Comparison of ENCODE assay signal across 15 mouse cellular contexts in the genomic region with DNA sequence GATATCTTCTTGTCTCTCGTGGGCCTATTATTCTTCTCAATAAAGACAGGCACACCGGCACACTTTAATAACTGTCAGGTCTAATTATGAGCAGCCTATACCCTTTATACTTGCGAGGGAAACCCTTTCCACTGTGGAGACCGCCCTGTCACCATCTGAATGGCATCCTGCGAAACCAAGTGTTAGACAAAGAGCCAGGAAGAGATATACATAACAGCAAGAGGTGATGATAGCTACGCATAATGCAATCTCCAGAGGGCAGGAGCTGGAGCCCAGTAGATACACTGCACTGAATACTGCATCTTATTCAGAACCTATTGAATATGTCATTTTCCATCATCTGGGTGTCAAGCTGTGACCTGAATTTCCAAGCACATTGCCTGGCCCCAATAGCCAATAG.
A peak's percentile ranks its signal among the peaks of the same experiment; 100 is the strongest.
DNase-seq lines count a peak whose midpoint lies in the region; ATAC-seq lines count a peak whose summit lies in the region.
"Had no signal": no experiment of that assay in that cellular context is flagged by ENCODE, and none has a peak within 500 bp of the region (broad histone marks: within the 10 kb centered on the region; RNA-seq: fewer than 3 reads in every experiment).

No protein-coding gene starts in this region.

- H3K4me3 ChIP-seq in hindbrain, embryonic 12.5 days, result no peak overlapping the region
- no peak overlapping the region for H3K4me3 ChIP-seq in hindbrain, embryonic 11.5 days (ENCODE audit: low read depth, low read length)
- no peak overlapping the region for H3K4me3 ChIP-seq in liver, embryonic 11.5 days (ENCODE audit: low read depth, low read length)
- no peak overlapping the region for H3K4me3 ChIP-seq in forebrain, embryonic 14.5 days (ENCODE audit: low read depth, low read length)
- H3K4me3 ChIP-seq: embryonic facial prominence, embryonic 15.5 days; limb, embryonic 15.5 days; neural tube, embryonic 12.5 days had no signal

- H3K4me2 ChIP-seq in hindbrain, embryonic 12.5 days (replicated peaks), result no peak overlapping the region
- H3K4me2 ChIP-seq in hindbrain, embryonic 11.5 days (replicated peaks; ENCODE audit: low read depth, low read length), result no peak overlapping the region
- peak overlapping the region; percentile 68 for H3K4me2 ChIP-seq in liver, embryonic 11.5 days
- no peak overlapping the region for H3K4me2 ChIP-seq in forebrain, embryonic 14.5 days (ENCODE audit: low read length)
- H3K4me2 ChIP-seq: embryonic facial prominence, embryonic 15.5 days; limb, embryonic 15.5 days; neural tube, embryonic 12.5 days had no signal

- no peaks in the 10 kb centered on the region for H3K27me3 ChIP-seq in hindbrain, embryonic 12.5 days
- H3K27me3 ChIP-seq in hindbrain, embryonic 11.5 days (ENCODE audit: control insufficient read depth, insufficient read depth, low read length), result no peaks in the 10 kb centered on the region
- H3K27me3 ChIP-seq in liver, embryonic 11.5 days (replicated peaks; ENCODE audit: control insufficient read depth, insufficient read depth, low read length), result no peaks in the 10 kb centered on the region
- H3K27me3 ChIP-seq in forebrain, embryonic 14.5 days (replicated peaks; ENCODE audit: control insufficient read depth, insufficient read depth, low read length), result no peaks in the 10 kb centered on the region
- H3K27me3 ChIP-seq: CH12.LX; embryonic facial prominence, embryonic 15.5 days; limb, embryonic 15.5 days; neural tube, embryonic 12.5 days had no signal

- H3K36me3 ChIP-seq in hindbrain, embryonic 12.5 days, result no peaks in the 10 kb centered on the region
- H3K36me3 ChIP-seq in hindbrain, embryonic 11.5 days (ENCODE audit: control insufficient read depth, insufficient read depth, low read length), result no peaks in the 10 kb centered on the region
- no peaks in the 10 kb centered on the region for H3K36me3 ChIP-seq in liver, embryonic 11.5 days (ENCODE audit: control insufficient read depth, insufficient read depth, low read length)
- no peaks in the 10 kb centered on the region for H3K36me3 ChIP-seq in forebrain, embryonic 14.5 days (ENCODE audit: control insufficient read depth, insufficient read depth, low read length)
- H3K36me3 ChIP-seq: embryonic facial prominence, embryonic 15.5 days; limb, embryonic 15.5 days; neural tube, embryonic 12.5 days had no signal

- no peak for ATAC-seq in hindbrain, embryonic 12.5 days (ENCODE audit: low FRiP score)
- no peak for ATAC-seq in hindbrain, embryonic 11.5 days (ENCODE audit: low FRiP score)
- ATAC-seq in liver, embryonic 11.5 days (replicated peaks; ENCODE audit: low FRiP score), result peak; percentile 69
- ATAC-seq in forebrain, embryonic 14.5 days, result no peak
- ATAC-seq: inflammation-experienced regulatory T-cells, adult 6 months had no signal

- peak overlapping the region; percentile 30; the same call in 1 of the 2 replicates for H3K27ac ChIP-seq in hindbrain, embryonic 12.5 days
- H3K27ac ChIP-seq in hindbrain, embryonic 11.5 days (ENCODE audit: low read depth, low read length), result no peak overlapping the region
- H3K27ac ChIP-seq in liver, embryonic 11.5 days (ENCODE audit: low read depth, low read length), result peak overlapping the region; percentile 57
- no peak overlapping the region for H3K27ac ChIP-seq in forebrain, embryonic 14.5 days (ENCODE audit: low read depth, low read length)
- H3K27ac ChIP-seq: embryonic facial prominence, embryonic 15.5 days; limb, embryonic 15.5 days; neural tube, embryonic 12.5 days had no signal

- no peaks in the 10 kb centered on the region for H3K9me3 ChIP-seq in hindbrain, embryonic 12.5 days (replicated peaks)
- no peaks in the 10 kb centered on the region for H3K9me3 ChIP-seq in hindbrain, embryonic 11.5 days (ENCODE audit: control insufficient read depth, low read length)
- H3K9me3 ChIP-seq in liver, embryonic 11.5 days (ENCODE audit: control insufficient read depth, low read length), result no peaks in the 10 kb centered on the region
- no peaks in the 10 kb centered on the region for H3K9me3 ChIP-seq in forebrain, embryonic 14.5 days (replicated peaks; ENCODE audit: control insufficient read depth, low read length)
- H3K9me3 ChIP-seq: embryonic facial prominence, embryonic 15.5 days; limb, embryonic 15.5 days; neural tube, embryonic 12.5 days had no signal

- peaks cover 8% of the 10 kb centered on the region; the same call in 1 of the 2 replicates for H3K4me1 ChIP-seq in hindbrain, embryonic 12.5 days
- H3K4me1 ChIP-seq in hindbrain, embryonic 11.5 days (replicated peaks; ENCODE audit: control insufficient read depth, insufficient read depth, low read length), result no peaks in the 10 kb centered on the region
- H3K4me1 ChIP-seq in liver, embryonic 11.5 days (replicated peaks; ENCODE audit: control insufficient read depth, insufficient read depth, low read length), result peaks cover 24% of the 10 kb centered on the region
- H3K4me1 ChIP-seq in forebrain, embryonic 14.5 days (ENCODE audit: control insufficient read depth, insufficient read depth, low read length), result no peaks in the 10 kb centered on the region
- H3K4me1 ChIP-seq: embryonic facial prominence, embryonic 15.5 days; limb, embryonic 15.5 days; neural tube, embryonic 12.5 days had no signal

- 62% methylated on average over 6 of the region's 6 CpGs for WGBS in hindbrain, embryonic 12.5 days
- WGBS in hindbrain, embryonic 11.5 days, result 79% methylated on average over 6 of the region's 6 CpGs
- 27% methylated on average over 6 of the region's 6 CpGs for WGBS in liver, embryonic 11.5 days
- 61% methylated on average over 6 of the region's 6 CpGs for WGBS in forebrain, embryonic 14.5 days

- DNase-seq in hindbrain, embryonic 11.5 days (ENCODE audit: low spot score), result no peak
- DNase-seq in retina, postnatal 1 day, result peak; percentile 7
- no peak for DNase-seq in retina, embryonic 14.5 days (ENCODE audit: low spot score)
- no peak for DNase-seq in liver, embryonic 11.5 days (ENCODE audit: low spot score)
- DNase-seq in forebrain, embryonic 14.5 days (ENCODE audit: low spot score), result no peak
- no peak for DNase-seq in adrenal gland, adult 8-10 months
- DNase-seq: adrenal gland, postnatal 10 days; gastrocnemius, postnatal 14 days; kidney, postnatal 14 days had no signal

- H3K9ac ChIP-seq in hindbrain, embryonic 12.5 days, result no peak overlapping the region
- no peak overlapping the region for H3K9ac ChIP-seq in hindbrain, embryonic 11.5 days (ENCODE audit: low read depth, low read length)
- H3K9ac ChIP-seq in liver, embryonic 11.5 days (ENCODE audit: low read depth, low read length), result 0 out of 2 replicates have a peak overlapping the region, but pooled peaks have one; percentile 7
- H3K9ac ChIP-seq in forebrain, embryonic 14.5 days (ENCODE audit: low read length), result no peak overlapping the region
- H3K9ac ChIP-seq: embryonic facial prominence, embryonic 15.5 days; limb, embryonic 15.5 days; neural tube, embryonic 12.5 days had no signal

Comparison
In these comparisons a context has a peak if more than half of its experiments do, and no peak if none do; other contexts are left out.
1. H3K27ac ChIP-seq: peak in hindbrain, embryonic 12.5 days (single experiment) and liver, embryonic 11.5 days (single experiment); none in hindbrain, embryonic 11.5 days (single experiment) and forebrain, embryonic 14.5 days (single experiment).